Mouse (Mus musculus) lung, postnatal 25 days (tissue): ENCODE measurements around the gene Vmn1r192.
"Not testable (repeated sequence)": the region's sequence is repeated elsewhere in the genome, so short reads cannot be mapped to it uniquely, and the experiment has no call there.

Source experiments
- DNase-seq: peaks from one replicate; pipeline ENCODE4 v3.0.0; 2022; ENCODE audit warnings: low spot score

Gene Vmn1r192

DNA sequence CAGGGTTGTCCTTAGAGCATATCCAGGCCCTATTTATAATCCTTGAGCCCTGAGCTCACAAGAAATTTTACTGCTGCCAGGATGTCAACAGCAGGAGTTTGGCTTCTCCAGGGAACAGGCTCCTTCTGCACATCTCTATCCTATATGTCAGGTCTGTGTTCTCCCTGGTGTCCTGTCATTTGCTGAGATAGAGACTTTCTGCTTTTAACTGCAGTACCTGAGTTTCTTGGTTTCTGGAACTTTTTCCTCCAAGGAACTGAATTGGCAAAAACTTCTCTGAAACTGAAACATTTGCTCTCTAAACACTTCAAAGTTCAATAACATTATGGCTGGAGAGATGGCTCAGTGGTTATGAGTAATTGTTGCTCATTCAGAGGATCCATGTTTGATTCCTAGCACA is at the start of gene Vmn1r192:
Vmn1r192 (minus strand) TSS at position 101 of the 400 bp plus-strand sequence.
- no peak for DNase-seq

DNA sequence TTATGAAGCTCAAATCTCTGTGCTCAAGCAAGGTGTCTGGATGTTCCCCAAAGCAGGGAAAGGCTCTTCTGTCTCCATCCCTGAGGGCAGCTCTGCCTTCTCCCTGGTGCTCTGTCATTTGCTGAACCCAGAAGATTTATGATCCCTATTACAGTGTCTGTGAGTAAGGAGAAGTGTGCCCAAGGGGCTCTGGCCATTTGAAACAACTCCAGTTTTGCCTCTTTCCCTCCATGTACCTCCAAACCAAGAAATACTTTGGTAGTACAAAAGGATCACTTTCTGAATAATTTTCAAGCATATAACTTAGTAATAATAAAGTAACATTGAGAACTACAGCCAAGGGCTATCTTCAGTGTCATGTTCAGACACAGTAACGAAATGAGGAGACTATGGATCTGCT is 32.1 kb upstream of the Vmn1r192 start, which contains the start of gene Vmn1r193:
Vmn1r193 (minus strand) TSS at position 101 of the 400 bp plus-strand sequence.
- not testable (repeated sequence) for DNase-seq

DNA sequence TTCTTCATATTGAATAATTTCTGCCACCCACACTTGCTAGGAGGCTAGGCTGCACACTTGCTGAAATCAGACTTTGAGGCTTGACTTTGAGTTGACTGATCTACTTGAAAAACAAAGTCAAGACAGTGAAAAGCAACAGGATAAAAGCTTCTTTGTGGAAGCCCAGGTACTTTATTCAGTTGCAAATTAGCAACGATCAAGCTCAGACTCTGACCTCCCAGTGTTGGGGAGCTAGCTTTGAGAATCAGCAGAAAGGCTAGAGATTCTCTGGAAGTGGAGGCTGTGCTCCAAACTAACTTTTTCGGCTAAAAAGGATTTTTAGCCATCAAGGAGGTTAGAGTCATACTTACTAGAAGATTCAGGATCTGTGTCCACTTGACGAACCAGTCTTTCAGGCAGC is 1.8 kb upstream of the Vmn1r192 start:
- DNase-seq: not testable (repeated sequence)

DNA sequence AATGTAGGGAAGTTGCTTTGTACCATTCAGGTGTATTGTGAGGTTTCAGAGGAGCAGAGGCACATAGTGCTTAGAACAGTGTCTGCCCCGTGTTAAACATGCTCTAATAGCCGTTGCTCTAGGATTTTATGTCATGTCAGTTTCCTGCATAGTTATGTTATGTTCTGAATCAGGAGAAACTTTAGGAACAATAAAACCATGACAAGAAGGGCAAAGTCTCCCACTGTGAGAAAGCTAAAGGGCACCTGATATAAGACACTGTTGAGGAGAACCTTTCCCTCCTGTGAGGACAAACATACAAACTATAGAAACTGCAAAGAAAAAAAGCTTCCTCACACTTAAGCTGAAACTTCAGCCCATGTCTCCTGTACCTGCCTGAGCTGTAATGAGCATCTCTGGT is 556 bp downstream of the Vmn1r192 start:
- no peak for DNase-seq

DNA sequence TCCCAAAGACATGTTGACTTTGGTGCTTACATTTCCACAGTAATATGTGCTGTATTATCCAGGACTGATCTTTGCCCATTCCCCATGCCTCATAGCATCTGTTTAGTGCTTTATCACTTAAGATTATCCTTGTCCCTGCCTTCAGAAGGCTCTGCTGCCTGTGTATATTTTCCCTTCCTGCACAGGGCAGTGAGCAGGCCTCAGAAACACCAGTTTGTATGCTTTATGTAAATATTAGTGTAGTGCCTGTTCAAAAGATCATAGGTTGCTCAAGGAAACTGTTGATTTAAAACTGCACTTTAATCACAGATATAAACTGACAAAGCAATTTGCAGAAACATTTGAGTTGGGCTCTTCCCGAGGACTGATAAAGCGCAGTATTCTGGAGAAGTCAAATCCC is 1.6 kb downstream of the Vmn1r192 start:
- no peak for DNase-seq

DNA sequence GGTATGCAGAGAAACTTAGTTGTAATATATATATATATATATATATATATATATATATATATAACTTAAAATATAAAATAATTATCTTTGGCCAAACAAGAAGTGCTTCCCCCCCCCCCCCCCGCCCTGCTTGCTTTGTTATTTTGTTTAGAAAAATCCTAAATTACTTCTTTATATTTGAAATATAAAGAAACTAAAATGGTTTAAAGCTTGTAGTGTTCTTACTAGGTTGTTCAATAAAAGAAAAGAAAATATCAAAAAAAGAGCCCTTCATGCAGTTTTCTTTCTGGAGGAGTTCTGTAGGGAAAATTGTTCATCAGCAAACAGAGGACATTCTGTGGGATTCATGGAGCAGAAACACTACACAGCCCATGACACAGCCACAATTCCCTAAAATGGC is 7.1 kb downstream of the Vmn1r192 start, which contains the start of gene Vmn1r191:
Vmn1r191 (minus strand) TSS at position 101 of the 400 bp plus-strand sequence.
- DNase-seq: no peak

DNA sequence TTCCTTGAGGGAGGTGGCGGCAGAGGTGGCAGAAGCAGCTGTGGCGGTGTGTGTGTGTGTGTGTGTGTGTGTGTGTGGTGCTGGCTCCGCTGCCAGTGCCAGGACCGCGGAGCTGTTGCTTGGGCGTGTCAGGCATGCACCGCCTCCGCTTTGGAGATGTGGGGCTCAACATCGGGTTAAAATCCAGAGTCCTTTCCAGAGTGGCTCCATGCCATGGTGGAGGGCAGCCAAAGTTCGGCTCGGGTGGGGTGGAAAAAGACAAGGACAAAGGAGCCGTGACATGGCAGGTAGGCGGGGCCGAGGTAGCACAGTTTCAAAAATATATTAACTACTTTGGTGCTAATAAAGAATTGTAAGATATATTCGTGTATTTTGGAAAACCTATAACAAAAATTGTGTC is 22.5 kb downstream of the Vmn1r192 start:
- no peak for DNase-seq

DNA sequence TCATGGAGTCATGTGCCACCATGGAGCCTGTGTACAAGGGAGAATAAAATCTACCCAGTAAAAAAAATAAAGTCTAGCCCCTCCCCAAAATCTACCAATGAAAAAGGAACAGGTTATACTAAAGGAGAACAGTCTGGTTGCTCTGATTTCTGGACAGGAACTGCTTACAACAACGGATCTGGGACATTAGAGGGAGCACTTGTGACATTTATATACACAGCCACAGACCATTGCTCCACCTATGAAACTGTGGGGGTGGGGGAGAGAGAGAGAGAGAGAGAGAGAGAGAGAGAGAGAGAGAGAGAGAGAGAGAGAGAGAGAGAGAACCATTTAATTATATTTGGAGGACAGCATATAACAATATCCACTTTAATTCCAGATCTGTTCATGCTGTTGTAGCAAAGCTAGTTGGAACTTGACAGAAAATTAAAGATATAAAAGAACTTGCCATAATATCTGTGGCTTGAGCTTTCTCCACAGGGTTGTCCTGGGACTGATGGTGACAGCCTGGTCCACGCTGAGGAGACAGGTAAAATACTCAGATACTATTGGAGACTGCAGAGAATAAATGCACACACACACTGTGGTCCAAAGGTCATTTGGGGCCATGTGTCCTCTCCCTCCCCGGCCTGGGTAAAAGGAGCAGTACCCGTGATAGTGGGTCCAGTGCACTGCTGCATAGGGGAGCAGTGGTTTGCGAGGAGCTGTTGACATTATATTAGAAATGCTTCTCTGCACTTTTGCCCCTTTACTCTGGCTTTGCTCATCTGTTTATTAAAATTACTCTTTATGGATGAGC is 54.2 kb downstream of the Vmn1r192 start:
- not testable (repeated sequence) for DNase-seq
